Mouse (Mus musculus) neural tube, embryonic 11.5 days (tissue): ENCODE data around the gene BC052040. TPM values are rescaled to one million over a fixed set of nuclear protein-coding genes. Genes with fewer than 3 reads are reported as not detected.

Experiments
- ATAC-seq: fragments of 200-750 bp; cut with Nextera tagmentation; 2 replicates; pipeline ENCODE4 v1.8.0; 2017; ENCODE audit warnings: moderate number of reproducible peaks, mild to moderate bottlenecking, moderate TSS enrichment, moderate library complexity; ENCODE audit not compliant: insufficient read depth, low FRiP score, low TSS enrichment
- DNase-seq: peaks from one replicate; pipeline ENCODE4 v3.0.0-alpha.2; 2015; ENCODE audit warnings: low spot score
- H3K27ac ChIP-seq: fragments of 300-500 bp; sonication (generic); 2 replicates; pipeline ENCODE4 v1.5.1; 2014; ENCODE audit warnings: low read depth, mild to moderate bottlenecking, low read length
- H3K27me3 ChIP-seq: fragments of 300-500 bp; sonication (generic); 2 replicates; pipeline ENCODE4 v1.6.1; 2014; ENCODE audit warnings: mild to moderate bottlenecking, low read length, mixed read lengths; ENCODE audit not compliant: control insufficient read depth, insufficient read depth
- H3K36me3 ChIP-seq: fragments of 300-500 bp; sonication (generic); 2 replicates; pipeline ENCODE4 v1.6.1; 2014; ENCODE audit warnings: mild to moderate bottlenecking, low read length, moderate library complexity, mixed read lengths; ENCODE audit not compliant: control insufficient read depth, insufficient read depth
- H3K4me1 ChIP-seq: fragments of 300-500 bp; sonication (generic); 2 replicates; pipeline ENCODE4 v1.6.1; 2014; ENCODE audit warnings: low read length, mixed read lengths; ENCODE audit not compliant: control insufficient read depth, insufficient read depth
- H3K4me2 ChIP-seq: fragments of 300-500 bp; sonication (generic); 2 replicates; pipeline ENCODE4 v1.6.1; 2014; ENCODE audit warnings: low read depth, mild to moderate bottlenecking, moderate library complexity
- H3K4me3 ChIP-seq: fragments of 300-500 bp; sonication (generic); 2 replicates; pipeline ENCODE4 v1.5.1; 2014; ENCODE audit warnings: low read depth, low read length
- H3K9ac ChIP-seq: fragments of 300-500 bp; sonication (generic); 2 replicates; pipeline ENCODE4 v1.6.1; 2014; ENCODE audit warnings: mild to moderate bottlenecking, low read length
- H3K9me3 ChIP-seq: fragments of 300-500 bp; sonication (generic); 2 replicates; pipeline ENCODE4 v1.6.1; 2016; ENCODE audit warnings: low read length; ENCODE audit not compliant: control insufficient read depth
- WGBS: fragments of 180-500 bp; shearing (Covaris S2); extraction: QIAGEN DNeasy Blood & Tissue Kit; methylation state at CpG from one replicate; pipeline ENCODE4 v1.1.7; 2014; 5-methylcytosine and 5-hydroxymethylcytosine counted together
- polyA plus RNA-seq: library from polyadenylated mRNA; unstranded; fragments of >200 nt; fragmentation: Nextera tagmentation; extraction: Ambion mirVana; gene quantifications from 2 replicates; pipeline ENCODE4 v1.2.1, GENCODE M21; 2014

Gene BC052040
- polyA plus RNA-seq, 1 experiment from 2014 or later = 19.9 TPM

- no peaks in the 10 kb centered on the region for H3K4me1 ChIP-seq
- H3K27me3 ChIP-seq = no peaks in the 10 kb centered on the region
- no peak for ATAC-seq
- no peak overlapping the region for H3K4me3 ChIP-seq
- no peaks in the 10 kb centered on the region for H3K36me3 ChIP-seq
- no peaks in the 10 kb centered on the region for H3K9me3 ChIP-seq
- DNase-seq = no peak
- H3K27ac ChIP-seq = no peak overlapping the region
- H3K9ac ChIP-seq = no peak overlapping the region
- H3K4me2 ChIP-seq = no peak overlapping the region
- 89% methylated on average over 2 of the region's 2 CpGs for WGBS
Measured at GRCm38 (mm10) chr2:115592651-115593119, 11.2 kb downstream of the BC052040 start.

GRCm38 (mm10) chr2:115597017-115597416 is 15.5 kb downstream of the BC052040 start:
- ATAC-seq (no peak), DNase-seq (peak; percentile 21)
- 54% methylated on average over 10 of the region's 10 CpGs for WGBS

GRCm38 (mm10) chr2:115598266-115598665 is 16.8 kb downstream of the BC052040 start:
- peaks cover 9% of the 10 kb centered on the region for H3K4me1 ChIP-seq
- no peaks in the 10 kb centered on the region for H3K36me3 ChIP-seq
- no peak for ATAC-seq
- H3K27ac ChIP-seq = no peak overlapping the region
- H3K9me3 ChIP-seq = no peaks in the 10 kb centered on the region
- DNase-seq = no peak
- 68% methylated on average over 5 of the region's 5 CpGs for WGBS
- H3K4me3 ChIP-seq = no peak overlapping the region
- H3K27me3 ChIP-seq = no peaks in the 10 kb centered on the region
- H3K9ac ChIP-seq = no peak overlapping the region
- H3K4me2 ChIP-seq = no peak overlapping the region

More at GRCm38 (mm10) chr2:115597017-115597416, 15.5 kb downstream of the BC052040 start:
- peaks cover 9% of the 10 kb centered on the region for H3K4me1 ChIP-seq
- no peak overlapping the region for H3K27ac ChIP-seq
- H3K9ac ChIP-seq = no peak overlapping the region
- H3K36me3 ChIP-seq = no peaks in the 10 kb centered on the region
- H3K27me3 ChIP-seq = no peaks in the 10 kb centered on the region
- no peak overlapping the region for H3K4me2 ChIP-seq
- H3K9me3 ChIP-seq = no peaks in the 10 kb centered on the region
- no peak overlapping the region for H3K4me3 ChIP-seq

- DNase-seq = no peak
- H3K36me3 ChIP-seq = no peaks in the 10 kb centered on the region
- no peaks in the 10 kb centered on the region for H3K27me3 ChIP-seq
- peaks cover 9% of the 10 kb centered on the region for H3K4me1 ChIP-seq
- WGBS = 43% methylated on average over 5 of the region's 5 CpGs
- H3K9ac ChIP-seq = no peak overlapping the region
- H3K4me3 ChIP-seq = no peak overlapping the region
- no peak overlapping the region for H3K4me2 ChIP-seq
- no peaks in the 10 kb centered on the region for H3K9me3 ChIP-seq
- H3K27ac ChIP-seq = no peak overlapping the region
- no peak for ATAC-seq
Measured at GRCm38 (mm10) chr2:115600724-115601123, 19.2 kb downstream of the BC052040 start.

- no peaks in the 10 kb centered on the region for H3K27me3 ChIP-seq
- peaks cover 9% of the 10 kb centered on the region for H3K4me1 ChIP-seq
- WGBS = 65% methylated on average over 1 of the region's 1 CpGs
- ATAC-seq = no peak
- H3K9me3 ChIP-seq = no peaks in the 10 kb centered on the region
- no peak overlapping the region for H3K4me3 ChIP-seq
- no peak overlapping the region for H3K9ac ChIP-seq
- no peaks in the 10 kb centered on the region for H3K36me3 ChIP-seq
- DNase-seq = no peak
- H3K27ac ChIP-seq = no peak overlapping the region
- no peak overlapping the region for H3K4me2 ChIP-seq
Measured at GRCm38 (mm10) chr2:115601280-115601679, 19.8 kb downstream of the BC052040 start.

GRCm38 (mm10) chr2:115602116-115602515 is 20.6 kb downstream of the BC052040 start:
- no peak for ATAC-seq

GRCm38 (mm10) chr2:115604132-115604531 is 22.6 kb downstream of the BC052040 start:
- Histone ChIP-seq H3K27me3 (no peaks in the 10 kb centered on the region), H3K27ac (no peak overlapping the region), H3K4me1 (peaks cover 9% of the 10 kb centered on the region), H3K36me3 (no peaks in the 10 kb centered on the region), H3K4me2 (no peak overlapping the region), H3K9me3 (no peaks in the 10 kb centered on the region), H3K4me3 (no peak overlapping the region), H3K9ac (no peak overlapping the region)
- ATAC-seq = no peak
- 90% methylated on average over 6 of the region's 6 CpGs for WGBS
- DNase-seq = no peak

More at GRCm38 (mm10) chr2:115602116-115602515, 20.6 kb downstream of the BC052040 start:
- Histone ChIP-seq H3K9me3 (no peaks in the 10 kb centered on the region), H3K4me3 (no peak overlapping the region), H3K36me3 (no peaks in the 10 kb centered on the region), H3K27me3 (no peaks in the 10 kb centered on the region), H3K9ac (no peak overlapping the region), H3K4me1 (peaks cover 9% of the 10 kb centered on the region), H3K4me2 (no peak overlapping the region), H3K27ac (no peak overlapping the region)
- no peak for DNase-seq
- whole genome bisulfite sequencing = 52% methylated on average over 2 of the region's 2 CpGs

- Histone ChIP-seq H3K27me3 (no peaks in the 10 kb centered on the region), H3K9ac (no peak overlapping the region), H3K4me1 (peaks cover 8% of the 10 kb centered on the region), H3K27ac (no peak overlapping the region), H3K4me2 (no peak overlapping the region), H3K36me3 (no peaks in the 10 kb centered on the region), H3K9me3 (no peaks in the 10 kb centered on the region), H3K4me3 (no peak overlapping the region)
- DNase-seq = no peak
- WGBS = 41% methylated on average over 1 of the region's 1 CpGs
- ATAC-seq = no peak
Measured at GRCm38 (mm10) chr2:115605829-115606336, 24.4 kb downstream of the BC052040 start.

GRCm38 (mm10) chr2:115609020-115609419 is 27.5 kb downstream of the BC052040 start:
- Histone ChIP-seq H3K4me1 (no peaks in the 10 kb centered on the region), H3K9ac (no peak overlapping the region), H3K4me3 (no peak overlapping the region), H3K4me2 (no peak overlapping the region), H3K36me3 (no peaks in the 10 kb centered on the region), H3K9me3 (no peaks in the 10 kb centered on the region), H3K27me3 (no peaks in the 10 kb centered on the region), H3K27ac (no peak overlapping the region)
- no peak for DNase-seq
- 95% methylated on average over 3 of the region's 3 CpGs for WGBS
- ATAC-seq = no peak
